Mouse (Mus musculus) G1E (cell line): ENCODE results near the gene Uroc1.

Experiments used
- CTCF ChIP-seq: IDR thresholded peaks from 2 replicates; pipeline ENCODE4 v1.5.1; 2012; ENCODE audit warnings: low read depth, low read length, inconsistent platforms, mixed read lengths
- GATA1 ChIP-seq: IDR thresholded peaks from 2 replicates; pipeline ENCODE4 v1.6.1; 2012; ENCODE audit warnings: borderline replicate concordance, low read length, inconsistent platforms, mixed read lengths
- GATA2 ChIP-seq: IDR thresholded peaks from 2 replicates; pipeline ENCODE4 v1.6.1; 2012; ENCODE audit warnings: low read depth, low read length, inconsistent platforms, borderline replicate concordance
- POLR2AphosphoS5 ChIP-seq: IDR thresholded peaks from 2 replicates; pipeline ENCODE4 v1.6.1; 2012; ENCODE audit warnings: low read depth, low read length, inconsistent platforms; ENCODE audit not compliant: insufficient replicate concordance
- TAL1 ChIP-seq: conservative IDR thresholded peaks from 2 replicates; pipeline ENCODE4 v1.6.1; 2012; ENCODE audit warnings: low read depth, low read length, inconsistent platforms, mixed read lengths

DNA sequence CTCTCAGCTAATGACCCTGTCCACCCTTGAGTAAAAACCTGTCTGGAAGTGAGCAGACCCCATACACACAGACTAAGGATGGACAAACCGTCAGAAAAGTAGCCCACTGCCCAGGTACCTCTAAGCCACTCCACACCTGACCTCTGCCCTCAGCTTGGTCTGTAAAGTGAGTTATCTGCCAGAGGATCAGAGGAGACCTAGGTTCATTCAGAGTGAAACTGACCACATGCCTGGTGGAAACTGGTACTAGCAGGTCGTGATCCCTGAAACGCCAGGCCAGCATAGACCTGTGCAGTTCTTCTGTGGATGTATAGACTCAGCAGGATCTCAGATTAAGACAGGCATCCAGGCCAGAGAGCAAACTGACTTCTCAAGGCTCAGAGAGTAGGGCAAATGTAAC lies 8.6 kb upstream of the Uroc1 start:
- TF ChIP-seq CTCF (no peak), GATA1 (no peak), POLR2AphosphoS5 (no peak), TAL1 (no peak), GATA2 (no peak)
